Mouse (Mus musculus) spleen, adult 2 months (tissue): ENCODE measurements at regions not wholly inside any gene's neighbourhood (a gene's known extent, or its start where the extent isn't known, plus 50 kb on each side); places are given as distances from the start of the nearest gene placed in this dataset.

Experiments used
- DNase-seq, 2 experiments: peaks; one replicate each; pipeline versions ENCODE4 v3.0.0 to v3.0.0-alpha.2; 2012 to 2021; ENCODE audit warnings: low spot score in 2 of 2, low read depth in 1 of 2
- H3K27ac ChIP-seq: fragments of 200-500 bp; 2 replicates; pipeline ENCODE4 v1.5.1; 2012; ENCODE audit warnings: low read length, inconsistent platforms; ENCODE audit not compliant: insufficient read depth
- H3K27me3 ChIP-seq: fragments of 200-500 bp; 2 replicates; pipeline ENCODE4 v1.6.1; 2012; ENCODE audit warnings: mild to moderate bottlenecking, moderate library complexity, low read length, inconsistent platforms; ENCODE audit not compliant: control insufficient read depth, insufficient read depth
- H3K36me3 ChIP-seq: fragments of 200-500 bp; 2 replicates; pipeline ENCODE4 v1.6.1; 2012; ENCODE audit warnings: mild to moderate bottlenecking, low read length, inconsistent platforms; ENCODE audit not compliant: control insufficient read depth, insufficient read depth
- H3K4me1 ChIP-seq: fragments of 200-500 bp; 2 replicates; pipeline ENCODE4 v1.6.1; 2011; ENCODE audit warnings: inconsistent platforms; ENCODE audit not compliant: control insufficient read depth, insufficient read depth, insufficient read length
- H3K4me3 ChIP-seq: fragments of 200-500 bp; 2 replicates; pipeline ENCODE4 v1.5.1; 2011; ENCODE audit warnings: mild to moderate bottlenecking, inconsistent platforms; ENCODE audit not compliant: insufficient read depth, insufficient read length; ENCODE audit errors: extremely low read depth
- CTCF ChIP-seq: fragments of 200-500 bp; IDR thresholded peaks from 2 replicates; pipeline ENCODE4 v1.5.1; 2011; ENCODE audit warnings: mild to moderate bottlenecking, inconsistent platforms; ENCODE audit not compliant: insufficient read depth, insufficient read length, insufficient replicate concordance; ENCODE audit errors: extremely low read depth
- POLR2A ChIP-seq: fragments of 200-500 bp; IDR thresholded peaks from 2 replicates; pipeline ENCODE4 v1.6.1; 2011; ENCODE audit warnings: low read depth, low read length, inconsistent platforms
- WGBS: fragments of 180-500 bp; shearing (Covaris S2); methylation state at CpG from one replicate; pipeline ENCODE4 v1.1.7; 2018; 5-methylcytosine and 5-hydroxymethylcytosine counted together

- H3K36me3 ChIP-seq: no peaks in the 10 kb centered on the region
- no peak for DNase-seq
- TF ChIP-seq POLR2A: no peak
- TF ChIP-seq CTCF: no peak
- H3K27me3 ChIP-seq: no peaks in the 10 kb centered on the region
- no peak overlapping the region for H3K27ac ChIP-seq
- 59% methylated on average over 6 of the region's 6 CpGs for WGBS
- no peak overlapping the region for H3K4me3 ChIP-seq
- H3K4me1 ChIP-seq: peaks cover 20% of the 10 kb centered on the region; the same call in 1 of the 2 replicates
These were observed 125.7 kb downstream of the Plpp3 start for GRCm38 (mm10) chr4:105282681-105283462.

- TF ChIP-seq POLR2A: no peak
- no peak for TF ChIP-seq CTCF
- WGBS: 42% methylated on average over 5 of the region's 5 CpGs
- H3K27me3 ChIP-seq: no peaks in the 10 kb centered on the region
- peaks cover 26% of the 10 kb centered on the region; the same call in 1 of the 2 replicates for H3K4me1 ChIP-seq
- peak; percentile 60 to 73 for DNase-seq
- no peak overlapping the region for H3K4me3 ChIP-seq
- no peaks in the 10 kb centered on the region for H3K36me3 ChIP-seq
- peak overlapping the region; percentile 26; the same call in 1 of the 2 replicates for H3K27ac ChIP-seq
These were observed 128.4 kb downstream of the Plpp3 start for GRCm38 (mm10) chr4:105285431-105286013.

- WGBS: 61% methylated on average over 6 of the region's 6 CpGs
- Histone ChIP-seq H3K27me3 (no peaks in the 10 kb centered on the region), H3K27ac (no peak overlapping the region), H3K4me3 (no peak overlapping the region), H3K36me3 (no peaks in the 10 kb centered on the region), H3K4me1 (peaks cover 28% of the 10 kb centered on the region; the same call in 1 of the 2 replicates)
- no peak for DNase-seq
- no peak for TF ChIP-seq POLR2A
- no peak for TF ChIP-seq CTCF
These were observed 129.2 kb downstream of the Plpp3 start for GRCm38 (mm10) chr4:105286299-105286698.

GRCm38 (mm10) chr4:105286809-105287208 lies 129.7 kb downstream of the Plpp3 start:
- Histone ChIP-seq H3K4me3 (no peak overlapping the region), H3K4me1 (peaks cover 32% of the 10 kb centered on the region; the same call in 1 of the 2 replicates), H3K36me3 (no peaks in the 10 kb centered on the region), H3K27me3 (no peaks in the 10 kb centered on the region), H3K27ac (no peak overlapping the region)
- no peak for TF ChIP-seq CTCF
- TF ChIP-seq POLR2A: no peak
- no peak for DNase-seq
- WGBS: 92% methylated on average over 10 of the region's 10 CpGs

GRCm38 (mm10) chr4:105287419-105287818 lies 130.3 kb downstream of the Plpp3 start:
- WGBS: 85% methylated on average over 7 of the region's 7 CpGs
- TF ChIP-seq POLR2A (no peak), CTCF (no peak)

GRCm38 (mm10) chr4:105289635-105290034 lies 132.5 kb downstream of the Plpp3 start:
- WGBS: 81% methylated on average over 4 of the region's 4 CpGs
- TF ChIP-seq CTCF (no peak), POLR2A (no peak)
- H3K36me3 ChIP-seq: no peaks in the 10 kb centered on the region

More at GRCm38 (mm10) chr4:105287419-105287818, 130.3 kb downstream of the Plpp3 start:
- peaks cover 35% of the 10 kb centered on the region; the same call in 1 of the 2 replicates for H3K4me1 ChIP-seq
- no peaks in the 10 kb centered on the region for H3K36me3 ChIP-seq
- H3K4me3 ChIP-seq: no peak overlapping the region
- H3K27me3 ChIP-seq: no peaks in the 10 kb centered on the region
- no peak overlapping the region for H3K27ac ChIP-seq
- no peak for DNase-seq

More at GRCm38 (mm10) chr4:105289635-105290034, 132.5 kb downstream of the Plpp3 start:
- Histone ChIP-seq H3K27ac (no peak overlapping the region), H3K4me3 (no peak overlapping the region), H3K27me3 (no peaks in the 10 kb centered on the region), H3K4me1 (peaks cover 33% of the 10 kb centered on the region; the same call in 1 of the 2 replicates)
- no peak for DNase-seq
